Mouse (Mus musculus) kidney, postnatal 36 days (tissue): ENCODE results near the gene Cpt1c.

Experiments
- DNase-seq, 2 experiments: peaks; one replicate each; pipeline ENCODE4 v3.0.0; 2021 to 2022; ENCODE audit warnings: mixed read lengths in 2 of 2

Cpt1c gene

GRCm38 (mm10) chr7:44960512-44960910 lies 14.1 kb downstream of the Cpt1c start:
- no peak for DNase-seq

GRCm38 (mm10) chr7:44959874-44960511 lies 14.7 kb downstream of the Cpt1c start:
- DNase-seq = no peak

GRCm38 (mm10) chr7:44959281-44959680 lies 15.4 kb downstream of the Cpt1c start:
- DNase-seq = no peak

GRCm38 (mm10) chr7:44958208-44958607 lies 16.4 kb downstream of the Cpt1c start:
- peak; percentile 65 to 76 for DNase-seq

GRCm38 (mm10) chr7:44957183-44957835 lies 17.3 kb downstream of the Cpt1c start:
- no peak for DNase-seq

- DNase-seq = no peak
Observed at GRCm38 (mm10) chr7:44956266-44956665, 18.4 kb downstream of the Cpt1c start.

GRCm38 (mm10) chr7:44955628-44956027 lies 19.0 kb downstream of the Cpt1c start:
- DNase-seq = peak; percentile 12 to 39

GRCm38 (mm10) chr7:44954091-44954885 lies 20.4 kb downstream of the Cpt1c start:
- DNase-seq = no peak

DNA sequence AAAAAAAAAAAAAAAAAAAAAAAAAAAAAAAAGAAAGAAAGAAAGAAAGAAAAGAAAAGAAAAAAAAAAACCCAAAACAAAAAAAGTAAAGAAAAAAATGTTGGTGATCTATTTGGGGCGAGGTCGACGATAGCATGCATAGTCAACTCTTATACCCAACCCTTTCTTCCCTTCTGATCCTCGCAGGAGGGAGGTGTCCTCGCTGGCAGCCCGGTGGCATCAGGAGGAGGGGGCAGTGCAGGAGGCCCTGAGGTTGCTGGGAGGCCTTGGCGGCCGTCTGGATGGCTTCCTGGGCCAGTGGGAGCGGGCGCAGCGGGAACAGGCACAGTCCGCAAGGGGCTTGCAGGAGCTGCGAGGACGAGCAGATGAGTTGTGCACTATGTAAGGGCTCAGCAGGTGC lies 21.1 kb downstream of the Cpt1c start:
- DNase-seq = no peak

GRCm38 (mm10) chr7:44952611-44953306 lies 21.9 kb downstream of the Cpt1c start:
- peak; percentile 97 for DNase-seq

DNA sequence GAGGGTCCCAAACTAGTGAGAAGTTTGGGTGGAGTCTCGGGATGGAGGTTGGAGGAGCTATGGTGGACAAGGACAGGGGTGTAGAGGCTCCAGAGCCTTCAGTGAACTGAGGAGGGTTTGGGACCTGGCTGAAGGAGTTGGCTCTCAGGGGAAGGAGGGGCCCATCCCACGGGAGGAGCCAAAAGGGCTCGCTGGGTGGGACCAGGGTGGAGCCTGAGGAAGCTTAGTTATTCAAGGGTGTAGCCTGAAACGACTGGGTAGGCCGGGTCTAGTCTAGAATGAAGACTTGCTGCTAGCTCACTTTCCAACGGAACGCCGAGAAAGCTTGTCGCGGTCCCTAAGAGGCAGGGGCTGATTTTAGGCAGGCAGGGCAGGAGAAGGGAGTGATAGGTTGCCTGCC lies 22.7 kb downstream of the Cpt1c start:
- peak; percentile 87 for DNase-seq

DNA sequence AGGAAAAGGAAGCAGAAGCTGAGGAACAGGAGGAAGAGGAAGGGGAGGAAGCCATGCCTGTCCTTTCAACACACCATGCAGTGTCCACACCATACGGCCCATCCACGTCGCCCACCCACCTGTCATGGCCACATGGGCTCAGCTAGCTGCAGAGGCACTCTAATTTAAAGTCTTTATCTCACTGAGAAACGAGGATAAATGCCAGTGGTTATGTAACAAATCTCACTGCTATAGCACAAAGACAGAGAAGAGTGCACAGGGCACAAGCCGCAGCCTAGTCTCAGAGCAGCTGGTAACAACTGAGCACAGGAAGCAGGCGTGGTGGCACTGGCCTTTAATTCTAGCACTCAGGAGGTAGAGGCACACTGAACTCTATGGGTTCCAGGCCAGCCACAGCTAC lies 24.7 kb downstream of the Cpt1c start:
- no peak for DNase-seq

DNA sequence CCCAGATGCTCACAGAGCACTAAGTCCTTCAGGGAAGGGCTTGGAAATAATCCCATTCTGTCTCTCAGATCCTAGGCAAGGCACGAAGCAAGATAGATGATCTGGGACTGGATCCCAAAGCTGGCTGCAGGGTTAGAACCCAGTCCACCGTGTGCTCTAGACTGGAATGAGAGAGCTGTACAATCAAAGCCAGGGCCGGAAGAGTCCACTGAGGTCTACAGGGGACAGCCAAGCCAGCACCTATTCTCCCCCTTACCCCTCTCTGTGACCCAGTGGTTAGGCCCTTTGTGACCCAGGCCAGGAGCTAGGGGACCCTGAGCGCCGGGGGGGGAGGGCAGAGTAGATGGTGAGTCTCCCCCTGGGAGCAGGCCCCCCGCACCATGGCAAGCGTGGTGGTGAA lies 31.7 kb downstream of the Cpt1c start, which contains the start of gene Tsks:
Tsks (plus strand) TSS at position 301 of the 400 bp plus-strand sequence.
- no peak for DNase-seq

DNA sequence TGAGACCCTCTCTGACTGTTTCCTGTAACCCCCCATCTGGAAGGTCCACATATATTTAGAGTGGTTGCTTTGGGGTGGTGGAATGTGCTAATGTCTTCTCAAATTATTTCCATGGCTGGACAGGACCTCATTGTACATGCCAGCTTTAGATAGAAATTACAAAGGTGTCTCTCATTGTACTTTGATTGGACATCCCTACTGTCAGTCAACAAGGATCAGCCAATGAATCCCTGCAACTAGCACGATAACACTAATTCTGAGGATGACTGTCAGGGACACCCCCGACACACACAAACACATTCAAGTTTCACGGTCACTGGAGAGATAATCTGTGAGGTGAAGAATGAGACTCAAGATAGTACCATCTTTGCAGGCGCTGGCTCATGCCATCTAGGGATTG lies 36.0 kb downstream of the Cpt1c start:
- no peak for DNase-seq

- peak; percentile 99 to 100 for DNase-seq
Observed at GRCm38 (mm10) chr7:44929204-44930151, 45.2 kb downstream of the Cpt1c start, which contains the start of gene Ap2a1. Ap2a1 (minus strand) TSS chr7:44929496.

DNA sequence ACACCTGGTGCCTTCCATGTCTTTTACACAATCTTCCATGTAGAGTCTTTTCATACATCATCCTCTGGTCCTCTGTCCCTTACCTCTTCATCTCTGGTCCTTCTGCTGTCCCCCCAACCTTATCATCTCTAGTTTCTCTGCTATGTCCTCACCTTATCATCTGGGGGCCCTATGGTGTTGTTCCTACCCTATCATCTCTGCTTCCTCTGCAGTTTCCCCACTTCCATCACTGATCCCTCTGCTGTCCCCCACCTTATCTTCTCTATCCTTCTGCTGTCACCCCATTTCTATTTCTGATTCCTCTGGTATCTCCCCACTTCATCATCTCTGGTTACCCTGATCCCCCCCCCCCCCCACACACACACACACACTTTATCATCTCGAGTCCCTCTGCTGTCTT lies 46.1 kb downstream of the Cpt1c start:
- no peak for DNase-seq

DNA sequence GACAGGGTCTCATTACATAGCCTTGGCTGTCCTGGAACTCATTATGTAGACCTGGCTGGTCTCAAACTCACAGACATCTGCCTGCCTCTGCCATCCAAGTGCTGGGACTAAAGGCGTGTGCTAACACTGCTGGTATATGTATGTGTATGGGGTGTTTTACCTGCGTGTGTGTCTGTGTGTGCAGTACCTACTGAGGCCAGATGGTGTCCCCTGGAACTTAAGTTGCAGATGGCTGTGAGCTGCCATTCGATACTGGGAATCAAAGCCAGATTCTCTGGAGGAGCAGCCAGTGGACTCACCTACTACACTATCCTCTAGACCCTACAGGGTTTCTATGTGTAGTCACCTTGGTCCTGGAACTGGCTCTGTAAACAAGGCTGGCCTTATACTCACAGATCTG lies 49.2 kb downstream of the Cpt1c start:
- DNase-seq = peak; percentile 62 to 79

- DNase-seq = no peak
Observed at GRCm38 (mm10) chr7:44922530-44922929, 52.1 kb downstream of the Cpt1c start.

DNA sequence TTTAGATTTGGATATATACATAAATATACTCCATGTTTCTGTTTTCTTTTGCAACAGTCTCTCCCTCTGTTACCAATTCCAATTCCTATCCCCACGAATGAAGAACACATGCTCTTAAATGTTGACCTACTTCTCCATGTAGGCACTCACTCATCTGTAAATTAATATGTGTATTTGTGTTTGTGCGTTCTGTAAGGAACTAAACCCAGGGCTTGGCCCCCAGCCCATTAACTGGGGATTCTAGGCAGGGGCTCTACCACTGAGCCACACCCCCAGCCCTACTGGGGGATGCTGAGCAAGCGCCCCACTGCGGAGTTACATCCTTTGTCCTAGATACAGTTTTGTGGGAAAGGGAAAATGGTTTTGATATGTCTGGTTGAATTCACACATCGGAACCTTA lies 55.5 kb downstream of the Cpt1c start:
- DNase-seq = no peak

DNA sequence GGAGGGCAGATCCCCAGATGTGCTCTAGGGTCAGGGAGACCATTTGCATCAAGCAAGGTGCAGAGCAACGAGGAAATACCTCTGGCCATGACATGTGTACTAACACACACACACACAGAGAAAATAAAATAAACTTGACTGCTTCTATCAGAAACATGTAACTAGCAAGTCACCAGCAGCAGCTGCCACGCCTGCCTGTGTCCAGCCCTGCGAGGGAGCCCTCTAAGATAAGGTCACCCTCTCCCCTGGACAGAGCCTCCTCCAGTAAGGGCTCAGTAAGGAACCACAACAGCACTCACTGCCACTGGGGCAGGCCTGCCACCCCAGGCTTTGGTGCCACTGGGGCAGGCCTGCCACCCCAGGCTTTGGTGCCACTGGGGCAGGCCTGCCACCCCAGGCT lies 56.4 kb downstream of the Cpt1c start:
- no peak for DNase-seq

- DNase-seq = no peak
Observed at GRCm38 (mm10) chr7:44916881-44917280, 57.8 kb downstream of the Cpt1c start.

DNA sequence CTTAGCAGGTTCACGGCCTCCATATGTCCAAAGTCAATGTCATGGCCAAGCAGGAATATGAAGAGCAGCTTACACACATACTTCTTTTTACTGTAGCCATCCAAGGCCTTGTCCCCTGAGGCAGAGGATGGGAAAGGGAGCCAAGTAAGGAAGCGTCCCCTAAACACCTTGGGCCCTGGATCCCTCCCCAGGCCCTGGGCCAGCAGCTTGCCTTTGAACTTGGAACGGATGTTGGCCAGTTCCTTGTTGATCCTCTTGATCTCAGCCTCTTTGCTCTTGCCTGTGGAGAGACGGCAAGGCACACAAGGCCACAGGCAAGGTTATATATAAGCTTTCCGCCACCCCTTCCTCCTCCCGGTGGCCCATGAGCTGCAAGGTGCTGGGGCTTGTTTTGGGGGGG lies 58.5 kb downstream of the Cpt1c start:
- no peak for DNase-seq
